Mouse (Mus musculus): Measurements from ENCODE around the gene Tyrobp.

The Tyrobp gene

GRCm38 (mm10) chr7:30413596-30413995 is at the start of gene Tyrobp:
Gene Tyrobp, plus strand, starts transcription at chr7:30413760.
- DNase-seq (ENCODE audit: low read depth), result no peak

DNA sequence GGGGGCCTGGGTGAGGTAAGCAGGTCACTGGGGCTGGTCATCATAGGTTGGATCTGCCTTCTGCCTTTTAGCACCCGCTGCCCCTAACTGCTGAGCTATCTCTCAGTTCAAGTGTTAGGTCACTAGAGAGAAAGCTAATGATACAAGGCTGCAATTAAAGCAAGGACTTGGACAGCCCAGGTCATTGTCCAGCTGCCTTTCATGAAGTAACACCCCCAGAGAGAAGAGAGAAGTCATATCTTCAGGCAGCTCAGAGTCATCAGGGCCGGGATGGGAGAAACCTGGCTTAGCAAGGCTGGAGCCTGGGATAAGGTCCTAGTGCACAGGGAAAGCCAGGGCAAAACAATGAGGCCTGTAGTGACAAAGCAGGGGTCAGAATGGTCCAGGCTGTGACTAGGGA is 46.1 kb upstream of the Tyrobp start:
- DNase-seq (ENCODE audit: low read depth), result no peak

DNA sequence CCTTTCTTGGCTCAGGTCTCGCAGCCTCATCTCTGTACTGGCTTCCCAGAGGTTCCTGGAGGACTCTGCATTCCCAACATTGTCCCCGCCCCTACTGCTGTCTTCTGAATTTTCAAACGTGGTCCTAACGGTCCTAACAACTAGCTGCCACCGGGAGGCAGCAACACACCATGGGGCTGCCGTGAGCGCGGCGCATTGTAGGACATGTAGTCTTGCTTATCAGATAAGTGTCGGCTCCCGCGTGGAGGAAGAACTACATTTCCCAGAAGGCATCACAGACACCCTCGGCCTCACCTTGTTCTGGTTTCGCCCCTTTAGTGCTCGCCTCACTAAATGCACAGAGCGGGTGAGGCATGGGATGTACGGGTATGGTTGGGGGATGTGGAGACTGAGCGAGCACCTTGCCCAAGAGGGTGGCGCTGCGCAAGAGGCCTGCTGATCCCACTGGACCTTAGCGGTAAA is 40.0 kb upstream of the Tyrobp start:
- peak; percentile 96 for DNase-seq (ENCODE audit: low read depth)

DNA sequence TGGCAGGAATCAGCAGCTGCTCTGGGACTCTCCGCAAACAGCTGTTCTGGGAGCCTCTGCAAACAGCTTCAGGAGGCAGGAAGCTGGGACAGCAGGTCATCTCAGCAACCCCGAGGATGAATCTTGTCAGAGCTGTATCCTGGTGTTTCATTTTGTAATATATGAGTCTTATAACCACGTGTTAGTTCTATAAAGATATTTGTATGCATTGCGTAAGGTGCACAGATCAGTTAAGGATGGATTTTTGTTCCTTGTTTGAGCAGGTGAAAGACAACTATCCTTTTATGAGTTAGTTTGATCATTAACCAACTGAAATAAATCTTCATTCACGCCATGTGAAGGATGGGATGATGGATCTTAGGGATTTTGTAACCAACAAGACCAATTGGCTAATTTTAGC is 33.5 kb upstream of the Tyrobp start:
- no peak for DNase-seq (ENCODE audit: low read depth)

GRCm38 (mm10) chr7:30384106-30384505 is 29.5 kb upstream of the Tyrobp start:
- no peak for DNase-seq (ENCODE audit: low read depth)

- DNase-seq (ENCODE audit: low read depth), result peak; percentile 69
Observed at GRCm38 (mm10) chr7:30392746-30393520, 20.6 kb upstream of the Tyrobp start.

GRCm38 (mm10) chr7:30393631-30394030 is 19.9 kb upstream of the Tyrobp start:
- DNase-seq (ENCODE audit: low read depth), result peak; percentile 65

DNA sequence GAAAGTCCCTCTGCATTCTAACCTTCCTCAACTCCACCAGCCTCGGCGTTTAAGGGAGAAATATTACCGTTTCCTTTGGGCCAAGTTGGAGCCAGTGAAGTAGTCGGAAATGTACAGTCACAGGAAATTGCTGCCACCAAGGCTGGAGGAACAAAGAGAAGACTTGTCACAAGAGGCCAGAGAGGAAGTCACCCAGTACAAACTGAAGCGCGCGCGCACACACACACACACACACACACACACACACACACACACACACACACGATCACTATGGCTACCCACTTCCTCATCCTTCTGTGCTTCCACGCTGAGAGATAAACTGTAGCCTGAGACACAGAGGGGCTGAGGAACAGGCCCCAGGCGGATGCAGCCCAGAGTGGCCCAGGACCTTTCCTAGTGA is 19.2 kb upstream of the Tyrobp start:
- DNase-seq (ENCODE audit: low read depth), result peak; percentile 94

DNA sequence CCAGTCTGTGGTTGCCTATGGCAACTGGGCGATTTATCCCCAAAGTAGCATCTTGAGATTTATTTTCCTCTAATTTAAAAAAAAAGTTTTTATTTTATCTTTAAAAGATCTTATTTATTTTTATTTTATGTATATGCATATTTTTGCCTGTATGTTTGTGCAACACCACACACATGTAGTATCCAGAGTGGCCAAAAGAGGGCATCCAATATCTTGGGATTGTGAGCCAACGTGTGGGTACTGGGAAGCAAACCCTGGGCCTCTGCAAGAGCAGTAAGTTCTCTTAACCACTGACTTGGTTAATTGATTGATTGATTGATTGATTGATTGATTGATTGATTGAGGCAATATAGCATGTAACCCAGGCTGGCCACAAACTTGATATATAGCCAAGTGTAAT is 18.7 kb upstream of the Tyrobp start:
- DNase-seq (ENCODE audit: low read depth), result peak; percentile 80

- DNase-seq (ENCODE audit: low read depth), result no peak
Observed at GRCm38 (mm10) chr7:30399671-30400070, 13.9 kb upstream of the Tyrobp start.

GRCm38 (mm10) chr7:30402343-30402742 is 11.2 kb upstream of the Tyrobp start:
- peak; percentile 62 for DNase-seq (ENCODE audit: low read depth)

GRCm38 (mm10) chr7:30408639-30409038 is 4.9 kb upstream of the Tyrobp start:
- DNase-seq (ENCODE audit: low read depth), result no peak

DNA sequence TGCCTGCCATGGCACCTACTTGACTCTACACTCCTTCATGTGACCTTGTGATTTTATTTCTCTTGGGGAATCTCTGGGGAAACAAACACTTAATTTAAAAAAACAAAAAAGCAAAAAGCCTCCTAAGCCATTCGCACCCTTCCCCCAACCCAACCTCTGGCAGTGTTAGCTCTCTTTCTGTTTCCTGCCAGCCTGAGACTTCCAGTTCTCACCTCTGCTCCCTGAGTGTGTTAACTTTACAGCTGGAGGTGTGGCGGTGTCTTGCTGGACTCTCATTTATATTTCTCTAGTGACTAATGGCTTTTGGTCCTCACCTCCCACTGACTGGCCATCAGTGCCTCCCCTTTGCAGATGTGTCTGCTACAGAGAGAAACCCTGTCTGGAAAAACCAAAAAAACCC is 3.8 kb upstream of the Tyrobp start:
- DNase-seq (ENCODE audit: low read depth), result peak; percentile 48

- peak; percentile 4 for DNase-seq (ENCODE audit: low read depth)
Observed at GRCm38 (mm10) chr7:30411023-30411422, 2.5 kb upstream of the Tyrobp start.

GRCm38 (mm10) chr7:30412735-30413147 is 819 bp upstream of the Tyrobp start:
- no peak for DNase-seq (ENCODE audit: low read depth)

DNA sequence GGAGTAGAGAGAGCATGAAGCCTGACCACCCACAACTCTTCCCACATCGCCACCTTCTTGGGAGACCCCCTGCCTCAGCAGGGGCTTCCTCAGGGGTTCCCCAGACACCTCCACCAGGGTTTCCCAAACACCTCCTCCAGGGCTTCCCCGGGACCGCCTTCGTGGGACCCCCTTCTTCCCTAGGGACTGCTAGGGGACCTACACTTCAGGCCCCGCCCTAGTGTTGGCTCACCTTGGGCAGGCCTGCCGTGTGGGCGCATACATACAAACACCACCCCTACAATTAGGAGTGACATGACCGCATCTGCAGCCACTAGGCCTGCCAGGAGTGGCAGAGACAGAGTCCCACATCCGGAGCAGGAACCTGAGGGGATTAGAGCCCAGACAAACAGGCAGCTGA is 4.3 kb downstream of the Tyrobp start:
- peak; percentile 77 for DNase-seq (ENCODE audit: low read depth)

- peak; percentile 88 for DNase-seq (ENCODE audit: low read depth)
Observed at GRCm38 (mm10) chr7:30419561-30420499, 6.3 kb downstream of the Tyrobp start, which contains the start of gene Hcst. Gene Hcst, minus strand, starts transcription at chr7:30419854.

- DNase-seq (ENCODE audit: low read depth), result no peak
Observed at GRCm38 (mm10) chr7:30420673-30421072, 7.1 kb downstream of the Tyrobp start.

DNA sequence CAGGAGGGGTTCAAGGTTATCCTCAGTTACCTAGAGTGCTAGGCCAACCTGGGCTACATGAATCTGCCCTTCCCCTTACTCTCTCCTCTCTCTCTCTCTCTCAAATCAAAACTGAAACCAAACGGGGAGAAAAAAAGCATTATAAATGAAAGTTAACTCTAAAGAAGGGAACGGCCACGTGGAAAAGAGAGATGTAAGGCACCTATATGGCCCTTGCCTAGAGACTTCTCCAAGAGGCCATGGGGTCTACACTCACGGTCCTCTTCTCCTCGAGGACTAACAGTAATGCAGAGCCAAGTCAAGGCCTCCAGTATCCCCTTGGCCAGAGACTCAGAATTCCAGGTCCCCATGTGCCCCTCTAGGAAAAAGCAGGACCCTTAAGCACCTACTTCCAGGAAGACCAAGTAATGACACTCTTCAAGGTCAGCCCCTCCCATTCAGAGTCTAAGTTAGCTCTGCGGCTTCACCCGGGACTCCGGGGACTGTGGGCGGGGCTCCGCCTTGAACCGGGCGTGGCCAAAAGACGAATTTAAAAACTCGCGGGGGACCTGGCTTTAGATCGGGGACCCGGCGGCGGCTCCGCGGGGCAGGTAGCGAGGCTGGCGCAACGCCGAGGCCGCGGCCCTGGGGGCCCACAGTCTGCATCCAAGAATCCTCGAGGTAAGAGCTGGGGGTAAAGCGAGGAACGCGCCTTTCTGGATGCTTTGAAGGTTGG is 7.8 kb downstream of the Tyrobp start, which contains the start of gene Nfkbid:
Gene Nfkbid, plus strand, starts transcription at position 558 of the 715 bp plus-strand sequence.
- DNase-seq (ENCODE audit: low read depth), result peak; percentile 97

DNA sequence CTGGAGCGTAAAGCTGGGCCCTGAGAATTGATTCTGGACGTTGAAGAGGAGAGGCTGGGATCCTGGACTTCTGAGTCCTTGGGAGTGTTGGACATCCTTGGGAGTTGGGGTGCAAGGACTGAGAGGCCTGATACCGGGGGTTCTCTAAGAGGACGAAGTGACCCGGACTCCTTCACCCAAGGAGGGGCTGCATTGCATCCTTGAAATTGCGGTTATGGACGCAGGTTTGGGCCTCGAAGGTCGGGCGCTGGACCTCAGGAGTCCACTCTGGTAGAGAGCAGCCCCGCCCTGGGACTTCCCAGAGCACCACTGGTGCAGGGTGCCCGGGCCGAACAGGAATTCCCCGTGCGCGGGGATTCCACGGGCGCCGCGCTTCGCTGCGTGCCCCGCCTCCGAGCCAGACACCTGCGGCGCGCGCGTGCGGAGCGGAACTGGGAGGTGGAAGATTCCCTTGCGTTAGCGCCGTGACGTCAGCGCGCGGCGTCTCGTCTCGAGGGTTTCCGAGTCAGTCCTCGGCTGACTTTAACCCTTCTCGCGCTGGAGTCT is 8.4 kb downstream of the Tyrobp start:
- peak; percentile 98 for DNase-seq (ENCODE audit: low read depth)

- DNase-seq (ENCODE audit: low read depth), result no peak
Observed at GRCm38 (mm10) chr7:30422560-30422959, 9.0 kb downstream of the Tyrobp start.
